ENCODE assay signal across 21 mouse cellular contexts in genomic region chr19:56019143-56019542, GRCm38 (mm10).
DNase-seq lines count a peak whose midpoint lies in the region; ATAC-seq and TF ChIP-seq lines count a peak whose summit lies in the region.
"Had no signal": no experiment of that assay in that cellular context is flagged by ENCODE, and none has a peak within 500 bp of the region (broad histone marks: within the 10 kb centered on the region; RNA-seq: fewer than 3 reads in every experiment).

No protein-coding gene starts in this region.

- H3K4me2 ChIP-seq in forebrain, embryonic 16.5 days (ENCODE audit: low read length): no peak overlapping the region
- H3K4me2 ChIP-seq in embryonic facial prominence, embryonic 11.5 days (ENCODE audit: low read depth, low read length): no peak overlapping the region
- no peak overlapping the region for H3K4me2 ChIP-seq in limb, embryonic 12.5 days
- H3K4me2 ChIP-seq: liver, embryonic 15.5 days had no signal

- 49% methylated on average over 7 of the region's 7 CpGs for WGBS in forebrain, embryonic 10.5 days
- 41% methylated on average over 7 of the region's 7 CpGs for whole genome bisulfite sequencing in forebrain, embryonic 16.5 days
- 12% methylated on average over 7 of the region's 7 CpGs for WGBS in embryonic facial prominence, embryonic 11.5 days
- 16% methylated on average over 7 of the region's 7 CpGs for WGBS in limb, embryonic 12.5 days

- peaks cover 46% of the 10 kb centered on the region for H3K4me1 ChIP-seq in forebrain, embryonic 10.5 days
- H3K4me1 ChIP-seq in forebrain, embryonic 16.5 days (replicated peaks; ENCODE audit: control insufficient read depth, insufficient read depth, low read length): no peaks in the 10 kb centered on the region
- H3K4me1 ChIP-seq in embryonic facial prominence, embryonic 11.5 days (ENCODE audit: control insufficient read depth, insufficient read depth, low read length): peaks cover 3% of the 10 kb centered on the region; the same call in 1 of the 2 replicates
- peaks cover 62% of the 10 kb centered on the region for H3K4me1 ChIP-seq in limb, embryonic 12.5 days (replicated peaks)
- H3K4me1 ChIP-seq: liver, embryonic 15.5 days had no signal

- no peak overlapping the region for H3K4me3 ChIP-seq in forebrain, embryonic 10.5 days
- H3K4me3 ChIP-seq in forebrain, embryonic 16.5 days (replicated peaks; ENCODE audit: low read length): no peak overlapping the region
- H3K4me3 ChIP-seq in embryonic facial prominence, embryonic 11.5 days (ENCODE audit: low read depth, low read length): no peak overlapping the region
- H3K4me3 ChIP-seq in limb, embryonic 12.5 days (replicated peaks): no peak overlapping the region
- H3K4me3 ChIP-seq in layer of hippocampus, adult 2 months: no peak overlapping the region
- H3K4me3 ChIP-seq: heart, adult 2 months; liver, embryonic 15.5 days had no signal

- no peaks in the 10 kb centered on the region for H3K36me3 ChIP-seq in forebrain, embryonic 10.5 days (replicated peaks)
- no peaks in the 10 kb centered on the region for H3K36me3 ChIP-seq in forebrain, embryonic 16.5 days (ENCODE audit: control insufficient read depth, insufficient read depth)
- no peaks in the 10 kb centered on the region for H3K36me3 ChIP-seq in embryonic facial prominence, embryonic 11.5 days (replicated peaks; ENCODE audit: control insufficient read depth, insufficient read depth, low read depth, low read length)
- no peaks in the 10 kb centered on the region for H3K36me3 ChIP-seq in limb, embryonic 12.5 days
- H3K36me3 ChIP-seq: liver, embryonic 15.5 days had no signal

- no peak for ATAC-seq in forebrain, embryonic 16.5 days
- peak; percentile 62; the same call in 1 of the 2 replicates for ATAC-seq in embryonic facial prominence, embryonic 11.5 days (replicated peaks; ENCODE audit: insufficient number of reproducible peaks, low FRiP score, low TSS enrichment, low read depth)
- peak; percentile 26; the same call in 1 of the 2 replicates for ATAC-seq in limb, embryonic 12.5 days (ENCODE audit: insufficient number of reproducible peaks, insufficient read depth, low FRiP score, low TSS enrichment, low read depth)
- ATAC-seq: lung, postnatal 0 days had no signal

- TF ChIP-seq POLR2A in brain, embryonic 14.5 days (IDR thresholded peaks at IDR 0.05; ENCODE audit: borderline replicate concordance, extremely low read depth, insufficient read depth, insufficient read length, poor library complexity, severe bottlenecking): no peak

- no peaks in the 10 kb centered on the region for H3K9me3 ChIP-seq in forebrain, embryonic 10.5 days
- no peaks in the 10 kb centered on the region for H3K9me3 ChIP-seq in forebrain, embryonic 16.5 days (ENCODE audit: control insufficient read depth, low read length)
- no peaks in the 10 kb centered on the region for H3K9me3 ChIP-seq in embryonic facial prominence, embryonic 11.5 days (replicated peaks; ENCODE audit: control insufficient read depth, low read length)
- H3K9me3 ChIP-seq in limb, embryonic 12.5 days: no peaks in the 10 kb centered on the region
- H3K9me3 ChIP-seq: liver, embryonic 15.5 days had no signal

- no peak for TF ChIP-seq CTCF in brain, embryonic 14.5 days (IDR thresholded peaks at IDR 0.05; ENCODE audit: borderline replicate concordance, extremely low read depth, insufficient read depth, insufficient read length)
- no peak for TF ChIP-seq CTCF in layer of hippocampus, adult 2 months (conservative IDR thresholded peaks at IDR 0.05)

- no peak overlapping the region for H3K9ac ChIP-seq in forebrain, embryonic 16.5 days (replicated peaks; ENCODE audit: low read depth, low read length)
- no peak overlapping the region for H3K9ac ChIP-seq in embryonic facial prominence, embryonic 11.5 days (replicated peaks; ENCODE audit: low read length)
- H3K9ac ChIP-seq in limb, embryonic 12.5 days (replicated peaks): no peak overlapping the region
- H3K9ac ChIP-seq: liver, embryonic 15.5 days had no signal

- H3K27ac ChIP-seq in forebrain, embryonic 10.5 days: peak overlapping the region; percentile 62; the same call in 1 of the 2 replicates
- H3K27ac ChIP-seq in forebrain, embryonic 16.5 days (ENCODE audit: low read length): no peak overlapping the region
- no peak overlapping the region for H3K27ac ChIP-seq in embryonic facial prominence, embryonic 11.5 days (replicated peaks; ENCODE audit: low read depth, low read length)
- H3K27ac ChIP-seq in limb, embryonic 12.5 days: peak overlapping the region; percentile 73
- H3K27ac ChIP-seq in layer of hippocampus, adult 2 months: no peak overlapping the region
- H3K27ac ChIP-seq: heart, adult 2 months; kidney, postnatal 0 days; liver, embryonic 15.5 days had no signal

- H3K27me3 ChIP-seq in forebrain, embryonic 10.5 days (ENCODE audit: poor library complexity, severe bottlenecking): peaks cover 17% of the 10 kb centered on the region; the same call in 1 of the 2 replicates
- H3K27me3 ChIP-seq in forebrain, embryonic 16.5 days (replicated peaks; ENCODE audit: control insufficient read depth, insufficient read depth, low read length): no peaks in the 10 kb centered on the region
- no peaks in the 10 kb centered on the region for H3K27me3 ChIP-seq in embryonic facial prominence, embryonic 11.5 days (ENCODE audit: control insufficient read depth, insufficient read depth, low read length)
- peaks cover 7% of the 10 kb centered on the region for H3K27me3 ChIP-seq in limb, embryonic 12.5 days

- DNase-seq in forebrain, embryonic 10.5 days (ENCODE audit: extremely low spot score, low spot score): no peak
- DNase-seq in brain, embryonic 14.5 days (ENCODE audit: low read depth): peak; percentile 36
- DNase-seq in embryonic facial prominence, embryonic 11.5 days (ENCODE audit: low spot score): peak; percentile 84
- DNase-seq in layer of hippocampus, adult 2 months (ENCODE audit: low spot score in 2 of 2): no peak
- no peak for DNase-seq in left cerebral cortex, adult 11 months (ENCODE audit: low spot score)
- DNase-seq in heart, postnatal 36 days: no peak
- DNase-seq: adrenal gland, adult 2 months; cerebellum, adult 9-10 months; gastrocnemius, postnatal 10 days; heart, adult 2 months; heart, postnatal 4 days; kidney, adult 18-20 months; layer of hippocampus, postnatal 36 days; left cerebral cortex, postnatal 4 days; midbrain, embryonic 14.5 days; right cerebral cortex, postnatal 25 days had no signal

- intact Hi-C loops in heart, postnatal 36 days (cut with DNase I): no loop called here

Comparison
In these comparisons a context has a peak if more than half of its experiments do, and no peak if none do; other contexts are left out.
1. H3K27ac ChIP-seq: peak in forebrain, embryonic 10.5 days (single experiment) and limb, embryonic 12.5 days (single experiment); none in forebrain, embryonic 16.5 days (single experiment), embryonic facial prominence, embryonic 11.5 days (single experiment) and layer of hippocampus, adult 2 months (single experiment).
2. DNase-seq: peak in brain, embryonic 14.5 days (single experiment) and embryonic facial prominence, embryonic 11.5 days (single experiment); none in forebrain, embryonic 10.5 days (single experiment), layer of hippocampus, adult 2 months (0 of 2), left cerebral cortex, adult 11 months (single experiment) and heart, postnatal 36 days (0 of 2).